Mouse (Mus musculus): Measurements from ENCODE around the gene Fbxw8.
A peak's percentile ranks its signal among the peaks of the same experiment; 100 is the strongest.

The Fbxw8 gene

DNA sequence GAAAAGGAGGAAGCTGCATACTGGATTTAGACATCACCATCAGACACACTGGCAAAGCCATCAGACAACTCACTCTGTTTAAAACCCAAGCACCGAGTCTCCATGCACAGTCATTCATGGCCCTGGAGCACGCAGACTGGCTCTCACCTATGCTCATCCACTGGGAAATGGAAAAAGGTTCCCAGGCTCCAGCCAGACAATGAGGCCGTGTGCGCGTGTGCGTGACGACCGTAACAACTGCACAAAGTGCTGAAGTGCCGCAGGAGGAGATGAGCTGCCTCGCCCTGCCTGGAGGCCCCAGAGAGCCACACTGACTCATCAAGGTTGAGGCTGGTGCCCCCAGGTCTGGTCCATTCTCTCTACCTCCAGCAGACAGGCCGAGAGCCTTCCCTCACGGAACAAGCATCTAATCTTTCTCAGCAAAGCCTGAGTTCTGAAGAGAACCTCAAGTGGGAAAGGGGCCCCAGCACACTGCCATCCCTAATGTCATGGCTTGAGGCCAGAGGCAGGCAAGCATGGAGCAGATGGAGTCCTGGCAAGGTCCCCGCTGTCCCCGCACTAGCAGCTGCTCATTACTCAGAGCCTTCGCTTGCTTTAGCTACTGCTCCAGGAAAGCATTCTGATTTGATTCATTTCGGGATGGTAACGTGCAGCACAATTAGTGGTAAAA, 47.0 kb downstream of the Fbxw8 start:
- peak; percentile 96 for DNase-seq (ENCODE audit: low read depth, low spot score)

DNA sequence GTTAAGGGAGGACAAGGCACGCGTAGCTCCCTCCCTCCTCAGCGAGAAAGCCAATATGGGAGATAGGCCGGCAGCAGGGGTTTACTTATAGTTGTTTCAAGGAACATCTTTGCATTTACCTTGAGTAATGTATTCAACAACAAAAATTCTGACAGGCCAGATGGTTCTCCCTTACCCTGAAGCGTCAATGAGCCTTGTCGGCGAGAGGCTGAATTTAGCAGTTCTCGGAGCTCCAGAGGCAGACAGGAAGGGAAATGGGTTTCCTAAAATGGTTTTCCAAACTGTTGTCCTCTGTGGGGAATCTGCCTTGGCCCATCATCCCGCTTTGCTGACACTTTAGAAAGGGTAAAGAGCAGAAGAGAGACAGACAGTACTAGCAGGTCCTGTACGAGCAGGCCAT, 48.6 kb downstream of the Fbxw8 start:
- peak; percentile 78 for DNase-seq (ENCODE audit: low read depth, low spot score)

DNA sequence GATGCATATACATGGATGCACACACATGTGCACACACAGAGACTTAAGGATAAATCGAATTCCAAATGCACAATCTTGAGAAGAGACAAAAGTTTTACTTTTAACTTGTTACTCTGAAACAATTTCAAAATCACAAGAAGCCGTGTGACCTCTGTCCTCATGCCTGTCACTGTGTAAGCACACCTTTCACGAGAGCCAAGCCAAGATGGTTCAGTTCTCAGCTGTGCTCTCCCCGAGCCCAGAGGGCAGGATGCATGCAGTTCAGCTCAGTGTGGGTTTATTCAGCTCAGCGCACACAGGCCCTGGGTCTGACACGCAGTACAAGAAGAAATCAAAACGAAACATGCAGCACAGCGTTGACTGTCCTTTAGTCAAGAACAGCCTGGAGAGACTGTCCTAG, 49.7 kb downstream of the Fbxw8 start:
- no peak for DNase-seq (ENCODE audit: low read depth, low spot score)

DNA sequence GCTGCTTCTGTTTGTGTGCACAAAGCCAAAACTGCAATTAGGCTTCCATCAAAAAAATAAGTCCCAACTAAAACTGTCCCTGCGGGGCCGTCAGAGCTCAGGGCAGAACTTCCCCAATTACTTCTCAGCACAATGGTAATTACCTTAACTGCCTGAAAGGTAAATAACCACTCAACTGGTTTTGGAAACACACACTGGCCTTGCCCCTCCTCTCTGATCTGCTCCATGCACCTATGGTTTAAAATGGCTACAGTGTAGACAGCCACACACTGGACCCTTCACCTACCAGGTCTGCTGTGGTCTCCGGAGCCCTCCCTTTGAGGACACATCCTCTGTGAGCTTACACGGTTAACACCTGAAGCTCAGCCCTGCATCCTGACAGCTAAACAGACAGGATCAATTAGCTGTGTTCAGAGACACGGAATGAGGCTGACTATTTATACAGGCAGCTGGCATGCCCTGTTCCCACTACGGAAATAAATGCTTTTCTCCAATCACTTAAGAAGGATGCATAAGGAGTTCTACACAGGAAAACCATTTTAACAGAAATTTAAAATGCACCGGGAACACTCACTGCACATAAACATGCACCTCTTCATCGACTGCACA, 55.3 kb downstream of the Fbxw8 start:
- DNase-seq (ENCODE audit: low read depth, low spot score), result no peak

DNA sequence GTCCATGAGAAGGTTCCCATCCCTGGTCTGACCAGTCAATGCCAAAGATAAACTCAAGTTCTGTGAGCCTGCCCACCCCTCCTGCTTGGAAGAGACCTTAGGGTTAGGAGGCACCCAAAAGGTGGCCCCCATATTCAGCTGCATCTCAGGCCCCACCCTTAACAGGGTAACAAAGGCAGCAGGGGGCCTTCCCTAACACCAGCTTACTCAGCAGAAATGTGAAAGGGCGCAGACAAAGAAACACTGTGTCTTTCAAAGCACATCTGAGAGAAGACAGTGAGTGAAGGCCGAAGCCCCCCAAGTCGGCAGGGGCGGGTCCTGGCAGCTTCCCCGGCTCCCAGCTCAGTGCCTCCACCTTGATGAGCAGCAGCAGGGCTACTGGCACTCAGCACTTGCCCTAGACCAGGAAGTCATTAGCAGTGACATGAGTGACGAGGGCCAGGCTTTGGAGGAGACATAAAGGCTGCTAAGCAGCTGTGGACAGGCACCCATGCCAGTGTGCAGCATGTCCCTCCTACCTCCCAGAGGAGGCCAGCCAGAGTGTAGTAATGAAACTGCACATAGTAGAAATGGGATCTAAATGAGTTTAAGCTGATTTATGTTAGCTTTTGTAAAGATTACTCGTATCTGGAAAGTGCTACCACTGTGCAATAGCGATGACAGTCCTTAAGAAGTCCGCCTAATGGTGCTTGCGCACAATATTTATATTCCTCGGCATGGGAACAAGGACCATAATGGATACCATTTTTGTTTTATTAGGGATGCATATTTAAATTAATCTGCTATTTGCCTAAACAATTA, 56.0 kb downstream of the Fbxw8 start:
- DNase-seq (ENCODE audit: low read depth, low spot score), result no peak

DNA sequence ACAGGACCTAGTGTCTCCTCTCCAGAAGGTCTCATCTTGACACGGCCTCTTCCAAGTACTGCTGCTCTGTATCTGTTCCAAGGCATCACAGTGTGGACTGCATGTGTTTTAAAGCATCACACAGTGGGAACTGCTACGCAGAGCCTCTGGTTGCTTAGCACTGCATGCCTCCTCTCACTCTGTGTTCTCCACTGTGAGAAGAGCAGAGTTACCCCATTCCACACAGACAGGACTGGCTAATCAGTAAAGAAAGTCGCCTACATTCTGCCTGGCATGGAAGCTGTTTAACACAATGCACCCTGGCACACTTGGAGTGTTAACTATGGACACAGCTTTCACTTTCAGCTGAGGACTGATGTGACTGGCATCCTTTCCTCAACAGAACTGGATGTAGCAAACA, 58.9 kb downstream of the Fbxw8 start:
- DNase-seq (ENCODE audit: low read depth, low spot score), result peak; percentile 63

DNA sequence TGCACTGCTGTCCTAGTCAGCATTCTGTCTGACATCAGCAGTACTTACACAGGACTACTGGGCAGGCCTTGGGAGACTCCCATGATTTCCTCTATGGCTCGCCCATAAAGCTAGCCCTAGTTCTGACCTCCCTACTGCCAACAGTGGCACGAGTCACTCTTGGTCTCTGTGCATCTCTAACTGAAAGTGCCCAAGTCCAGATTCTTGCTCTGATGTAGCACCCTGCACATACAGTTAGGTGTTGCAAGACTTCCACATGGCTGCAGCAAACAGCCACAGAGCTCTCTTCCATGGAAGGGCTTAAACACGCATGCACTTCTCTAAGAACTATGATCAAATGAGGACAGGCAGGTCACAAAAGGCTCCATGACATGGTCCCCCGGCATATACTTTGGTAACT, 59.4 kb downstream of the Fbxw8 start:
- DNase-seq (ENCODE audit: low read depth, low spot score), result no peak

DNA sequence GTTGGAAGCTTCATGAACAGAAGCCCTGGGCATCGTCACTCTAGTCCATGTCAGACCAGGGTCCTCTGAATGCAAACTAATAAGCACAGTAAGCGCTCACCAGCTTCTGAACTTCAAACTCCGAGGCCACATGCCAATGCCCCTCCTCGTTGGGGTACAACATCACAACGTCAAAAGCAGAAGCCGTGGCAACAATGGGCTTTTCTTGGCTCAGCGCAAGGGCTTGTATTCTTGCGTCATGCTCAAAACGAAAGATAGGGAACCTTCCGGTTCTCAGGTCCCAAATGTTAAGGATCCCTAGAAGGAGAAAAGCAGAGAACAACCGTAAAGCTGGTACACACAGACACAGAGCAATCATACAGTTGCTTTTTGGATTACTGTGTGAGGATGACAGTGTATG, 59.8 kb downstream of the Fbxw8 start:
- no peak for DNase-seq (ENCODE audit: low read depth, low spot score)

DNA sequence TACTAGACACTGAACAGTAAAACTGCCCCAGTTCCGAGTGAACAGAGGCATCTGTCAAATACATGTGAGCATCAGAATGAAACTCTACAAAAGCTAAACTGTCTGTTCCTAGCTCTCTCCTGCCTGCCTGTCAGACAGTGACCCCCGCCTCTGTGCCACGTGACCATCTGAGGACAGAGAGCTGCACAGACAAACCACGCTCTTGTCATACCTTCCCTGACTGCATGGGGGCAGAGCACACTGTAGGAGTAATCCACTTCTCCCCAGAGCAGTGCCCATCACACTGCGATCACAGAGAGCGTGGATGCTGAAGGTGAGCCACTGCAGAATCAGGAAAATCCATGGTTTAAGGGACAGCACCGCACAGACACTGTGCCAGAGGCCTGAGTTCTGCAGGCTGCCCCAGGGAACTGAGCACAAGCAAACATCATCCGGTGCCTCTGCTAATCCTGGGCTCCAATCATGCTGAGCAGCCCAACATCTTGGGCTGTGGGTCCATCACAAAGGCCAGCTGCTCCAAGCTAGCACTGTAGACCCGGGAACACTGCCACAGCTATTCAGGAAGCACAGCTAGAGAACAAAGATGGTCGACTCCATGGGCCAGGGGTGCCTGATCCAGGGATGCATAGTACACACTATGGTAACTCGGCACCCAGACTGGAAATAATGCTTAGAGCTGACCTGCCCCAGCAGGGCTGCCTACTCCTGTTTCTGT, 61.8 kb downstream of the Fbxw8 start:
- peak; percentile 86 for DNase-seq (ENCODE audit: low read depth, low spot score)

DNA sequence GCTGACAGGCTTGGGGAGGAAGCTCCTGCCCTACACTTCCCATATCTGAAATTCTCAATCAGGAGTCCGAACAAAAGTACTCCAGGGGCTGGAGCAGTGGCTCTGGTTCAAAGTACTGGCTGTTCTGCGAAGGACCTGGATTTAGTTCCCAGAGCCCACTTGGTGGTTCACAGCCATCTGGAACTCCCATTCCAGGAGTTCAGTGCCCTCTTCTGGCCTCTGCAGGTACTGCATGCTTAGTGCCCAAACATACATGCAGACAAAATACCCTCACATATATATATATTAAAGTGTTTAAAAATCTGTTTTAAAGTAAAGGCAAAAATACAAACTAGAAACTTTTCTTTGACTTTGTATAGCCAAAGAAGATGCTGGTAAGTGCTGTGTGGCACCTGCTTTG, 64.4 kb downstream of the Fbxw8 start:
- no peak for DNase-seq (ENCODE audit: low read depth, low spot score)

DNA sequence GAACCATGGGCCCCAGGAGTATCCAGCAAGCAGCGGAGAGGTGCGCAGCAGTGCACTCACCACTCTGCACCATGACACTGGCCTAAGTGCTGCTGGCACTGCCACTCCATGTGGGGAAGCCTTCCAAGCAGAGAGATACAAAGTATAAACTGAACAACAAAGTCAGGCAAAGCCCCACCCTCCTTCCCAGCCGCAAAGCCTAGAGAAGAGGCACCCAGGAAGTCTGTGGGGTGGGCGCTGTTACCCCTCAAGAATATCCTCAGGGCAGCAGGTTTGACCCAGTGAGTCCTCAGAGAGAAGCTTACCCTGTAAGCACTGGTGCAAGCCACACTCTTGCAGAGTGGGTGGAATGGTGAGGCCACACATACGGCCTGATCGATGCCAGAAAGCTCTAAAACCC, 65.2 kb downstream of the Fbxw8 start:
- DNase-seq (ENCODE audit: low read depth, low spot score), result no peak

DNA sequence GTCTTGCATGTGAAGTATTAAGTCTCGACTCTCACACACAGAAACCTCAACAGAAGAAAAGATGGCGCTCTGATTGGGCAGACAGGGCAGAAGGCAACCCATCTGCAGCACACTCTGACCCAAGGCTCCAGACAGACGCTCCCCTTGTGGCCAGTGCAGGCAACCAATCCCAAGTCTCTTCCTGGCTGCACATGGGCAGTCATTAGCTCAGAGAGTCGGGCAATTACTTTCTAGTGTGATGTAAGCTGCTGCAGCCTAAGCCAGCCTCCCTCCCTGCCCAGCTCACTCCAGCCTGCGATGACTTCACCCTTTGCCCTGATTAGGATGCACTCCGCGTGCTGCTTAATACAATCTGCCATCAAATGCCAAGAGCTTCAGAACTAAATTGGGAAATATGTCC, 66.2 kb downstream of the Fbxw8 start:
- DNase-seq (ENCODE audit: low read depth, low spot score), result peak; percentile 96

DNA sequence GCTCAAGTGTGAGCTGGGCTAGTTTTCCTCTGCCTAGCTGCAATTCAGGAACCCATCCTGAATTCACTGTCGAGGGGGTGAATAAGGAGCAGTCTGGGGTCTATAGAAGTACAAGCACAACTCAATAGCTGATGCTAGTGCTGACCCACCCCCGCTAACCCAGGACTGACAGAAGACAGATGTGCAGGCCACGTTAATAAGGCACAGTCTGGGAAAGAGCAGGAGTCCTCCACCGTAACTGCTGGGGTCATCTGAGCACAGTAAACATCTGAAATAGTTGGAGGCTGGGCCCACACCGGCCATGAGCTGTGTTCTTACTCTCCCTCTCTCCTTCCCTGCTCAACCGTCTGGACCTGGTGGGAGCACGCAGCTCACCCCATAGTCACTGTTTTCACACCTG, 68.3 kb downstream of the Fbxw8 start:
- no peak for DNase-seq (ENCODE audit: low read depth, low spot score)

DNA sequence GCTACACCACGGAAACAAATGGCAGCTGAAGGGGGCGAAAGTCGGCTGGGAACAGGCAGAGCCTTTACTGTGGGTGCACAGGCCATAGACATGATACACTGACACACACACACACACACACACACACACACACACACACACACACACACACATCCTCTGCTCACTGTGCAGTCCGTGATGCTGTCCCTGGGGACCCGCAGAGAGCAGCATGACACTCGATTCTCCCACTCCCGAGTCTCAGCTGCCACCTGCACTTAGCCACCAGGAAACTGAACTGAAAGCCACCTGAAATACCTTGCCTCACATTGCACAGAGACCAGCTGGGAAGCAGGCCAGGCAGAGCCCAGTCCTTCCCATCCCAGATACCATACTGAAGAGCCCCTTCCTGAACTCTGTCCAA, 70.0 kb downstream of the Fbxw8 start:
- no peak for DNase-seq (ENCODE audit: low read depth, low spot score)

DNA sequence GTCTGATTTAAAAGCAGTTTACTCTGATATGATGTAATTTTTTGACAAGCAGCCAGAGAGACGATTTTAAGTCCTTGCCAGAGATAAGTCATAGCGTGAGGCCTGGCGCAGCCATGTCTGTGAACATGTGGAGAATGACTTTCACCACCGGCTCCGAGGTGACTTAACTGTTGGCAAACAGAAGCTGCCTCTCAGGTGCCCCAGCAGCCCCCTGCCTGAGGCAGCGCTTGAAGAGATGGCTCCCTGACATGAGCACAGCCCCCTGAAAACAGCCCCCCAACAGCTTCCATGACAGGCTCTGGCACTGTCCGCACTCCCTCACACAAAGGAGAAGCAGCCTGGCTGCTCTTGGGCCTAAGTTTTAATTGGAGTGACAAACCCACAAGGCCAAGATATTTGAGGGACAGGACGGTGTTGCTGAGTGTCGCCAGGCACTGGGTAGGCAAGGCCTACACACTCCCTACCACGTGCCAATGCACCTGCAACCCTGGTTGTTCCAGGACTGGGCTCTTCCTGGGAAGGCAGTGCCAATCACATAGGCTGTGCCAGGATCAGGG, 71.0 kb downstream of the Fbxw8 start:
- peak; percentile 54 for DNase-seq (ENCODE audit: low read depth, low spot score)

DNA sequence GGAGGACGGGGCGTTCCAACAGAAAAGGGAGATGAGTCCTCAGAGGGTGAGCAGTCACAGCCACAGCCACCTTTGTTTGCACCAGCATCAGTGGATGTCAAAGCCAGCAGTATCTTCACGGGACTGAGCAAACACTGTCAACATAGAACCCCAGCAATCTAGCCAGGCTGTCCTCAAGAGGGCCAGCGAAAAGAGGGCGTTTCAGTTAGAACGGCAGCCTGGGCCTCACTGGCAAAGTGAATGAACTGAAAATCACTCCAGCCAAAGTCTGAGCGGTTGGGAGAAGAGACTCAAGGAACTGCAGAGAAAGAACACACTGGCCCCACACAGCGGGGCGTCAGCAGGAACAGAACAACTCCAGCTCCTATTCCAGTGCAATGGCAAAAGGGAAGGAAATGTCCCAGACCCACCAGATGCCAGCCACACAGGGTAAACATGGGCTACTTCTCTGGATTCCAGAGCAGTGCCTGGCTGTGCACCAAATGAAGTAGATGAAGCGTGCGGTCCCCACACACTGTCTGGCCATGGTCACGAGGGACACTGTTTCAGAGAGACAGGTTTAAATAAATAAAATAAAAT, 72.1 kb downstream of the Fbxw8 start:
- peak; percentile 66 for DNase-seq (ENCODE audit: low read depth, low spot score)

DNA sequence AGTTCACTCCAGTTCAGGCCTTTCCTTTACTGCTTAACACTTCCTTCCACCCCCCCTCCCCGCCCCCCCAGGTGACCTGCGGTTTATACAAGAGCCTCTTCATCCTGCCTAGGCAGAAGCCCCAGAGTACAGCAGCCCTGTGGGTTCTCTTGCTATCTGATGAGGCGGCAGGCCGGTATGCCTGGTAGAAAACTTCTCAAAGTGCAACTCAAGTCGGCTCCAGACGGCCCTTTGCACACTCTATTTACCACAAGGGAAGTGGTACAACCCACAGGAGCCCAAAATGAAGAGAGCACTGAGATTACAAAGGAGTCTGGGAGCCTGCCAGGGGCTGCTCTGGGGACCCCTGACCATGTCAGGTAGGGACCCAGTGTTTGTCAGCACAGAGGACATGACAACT, 73.3 kb downstream of the Fbxw8 start:
- no peak for DNase-seq (ENCODE audit: low read depth, low spot score)

DNA sequence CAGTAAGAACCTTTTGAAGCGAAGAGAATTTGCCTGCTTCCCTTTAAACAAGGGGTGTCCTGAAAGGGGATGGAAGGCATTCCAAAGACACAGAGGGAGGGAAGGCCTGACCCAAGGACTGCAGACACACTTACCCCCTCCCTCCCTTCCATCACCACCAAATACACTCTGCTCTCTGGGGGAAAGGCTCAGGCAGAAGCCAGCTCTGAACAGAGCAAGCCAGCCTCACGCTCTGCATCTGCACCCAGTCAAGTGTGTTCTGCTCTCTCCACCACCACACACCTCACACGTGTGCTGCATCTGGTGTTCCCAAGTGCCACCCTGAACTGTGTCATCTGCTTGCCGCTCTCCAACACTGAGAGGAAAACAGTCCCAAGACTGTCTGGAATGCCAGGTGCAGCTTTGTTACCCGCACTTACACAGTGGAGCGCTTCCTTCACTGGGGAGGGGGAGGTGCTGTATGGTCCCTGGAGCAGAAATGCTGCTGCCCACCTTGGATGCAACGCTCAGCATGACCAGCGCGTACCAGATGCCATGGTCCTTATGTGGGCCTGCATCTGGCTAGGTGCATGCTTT, 73.8 kb downstream of the Fbxw8 start:
- peak; percentile 49 for DNase-seq (ENCODE audit: low read depth, low spot score)

DNA sequence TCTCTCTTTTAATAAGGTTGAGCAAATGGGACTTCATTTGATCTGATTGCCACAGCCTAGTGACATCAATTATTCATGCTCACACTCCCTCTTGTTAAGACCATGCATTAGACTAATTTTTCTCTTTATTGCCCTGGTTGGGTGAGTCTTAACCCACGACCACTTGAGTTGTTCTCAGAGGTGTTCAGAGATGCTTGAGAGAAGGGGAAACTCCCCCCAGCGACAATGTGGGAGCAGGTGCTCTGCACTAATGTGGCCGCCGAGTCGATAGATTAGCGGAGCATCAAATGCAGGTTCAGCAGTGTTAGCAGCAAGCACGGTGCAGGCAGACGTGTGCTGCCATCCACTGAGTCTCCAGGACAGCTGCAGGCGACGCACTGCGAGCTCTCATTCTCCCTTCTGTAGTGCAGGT, 75.4 kb downstream of the Fbxw8 start:
- no peak for DNase-seq (ENCODE audit: low read depth, low spot score)

DNA sequence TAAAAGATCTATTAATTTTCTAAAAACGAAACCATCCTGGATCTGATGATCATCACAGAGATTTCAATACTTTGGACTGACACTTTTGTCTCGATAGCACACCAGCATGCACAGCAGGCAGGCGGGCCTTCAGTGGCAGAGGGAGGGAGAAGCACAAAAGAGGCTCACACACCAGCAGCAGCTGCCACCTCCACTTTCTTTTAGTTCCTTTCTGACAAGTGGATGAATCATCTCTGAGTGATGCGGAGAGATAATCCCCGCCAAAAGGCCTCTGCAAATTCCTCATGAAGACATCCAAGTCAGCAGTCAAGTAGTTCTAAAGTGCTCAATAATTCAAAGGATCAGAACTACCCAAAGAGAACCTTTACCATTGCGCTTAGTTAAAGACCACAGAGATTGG, 75.9 kb downstream of the Fbxw8 start:
- DNase-seq (ENCODE audit: low read depth, low spot score), result peak; percentile 92

DNA sequence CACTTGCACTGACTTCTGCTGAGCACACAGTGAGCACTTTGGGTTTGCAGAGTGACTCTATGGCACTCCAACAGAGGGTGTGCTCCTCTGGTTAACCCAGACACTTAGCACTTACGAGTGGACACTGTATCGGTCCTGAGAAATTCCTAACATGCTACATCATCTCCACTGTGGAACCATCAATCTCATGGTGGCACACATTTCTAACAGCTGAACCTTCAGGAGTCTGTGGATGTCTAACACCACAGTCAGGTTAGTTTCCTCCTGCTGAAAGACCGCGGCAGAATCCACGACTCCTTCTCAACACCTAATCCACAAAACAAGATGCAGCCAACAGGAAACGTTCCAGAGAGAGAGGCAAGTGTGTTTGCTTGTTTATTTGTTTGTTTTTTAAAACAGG, 76.7 kb downstream of the Fbxw8 start:
- no peak for DNase-seq (ENCODE audit: low read depth, low spot score)
